Mouse (Mus musculus): Measurements from ENCODE around the gene Urm1. TPM values are rescaled to one million over a fixed set of nuclear protein-coding genes. Genes with fewer than 3 reads are reported as not detected.
A peak's percentile ranks its signal among the peaks of the same experiment; 100 is the strongest.
"Not testable (repeated sequence)": the region's sequence is repeated elsewhere in the genome, so short reads cannot be mapped to it uniquely, and the experiment has no call there.

Urm1 gene
- 23.8 and 26.4 TPM in 2 replicates for polyA plus RNA-seq (2015; fragmentation: Nextera tagmentation; extraction: Ambion mirVana)

- Histone ChIP-seq H3K9ac (peak within 1 kb of the TSS; percentile 65), H3K36me3 (peaks cover 10% of the 10 kb centered on the region), H3K27me3 (replicated peaks) (no peaks in the 10 kb centered on the region), H3K4me2 (replicated peaks) (peak within 1 kb of the TSS; percentile 87), H3K4me1 (replicated peaks) (peaks cover 6% of the 10 kb centered on the region), H3K27ac (peak within 1 kb of the TSS; percentile 94), H3K9me3 (no peaks in the 10 kb centered on the region), H3K4me3 (replicated peaks) (peak within 1 kb of the TSS; percentile 48)
- under 1% methylated on average over 35 of the region's 35 CpGs for WGBS
- ATAC-seq = peak; percentile 87
Measured at GRCm38 (mm10) chr2:29820025-29820817, at the start of gene Urm1. TSS of gene Urm1 (plus strand) at chr2:29820075.

- Histone ChIP-seq H3K36me3 (no peaks in the 10 kb centered on the region), H3K9me3 (no peaks in the 10 kb centered on the region), H3K9ac (no peak overlapping the region), H3K4me3 (replicated peaks) (no peak overlapping the region), H3K27me3 (replicated peaks) (no peaks in the 10 kb centered on the region), H3K4me2 (replicated peaks) (no peak overlapping the region), H3K4me1 (replicated peaks) (0 out of 2 replicates have a peak, but pooled peaks cover 9% of the 10 kb centered on the region), H3K27ac (no peak overlapping the region)
- ATAC-seq = no peak
Measured at GRCm38 (mm10) chr2:29770162-29770561, 49.7 kb upstream of the Urm1 start.

- Histone ChIP-seq H3K9ac (no peak overlapping the region), H3K9me3 (no peaks in the 10 kb centered on the region), H3K27me3 (replicated peaks) (no peaks in the 10 kb centered on the region), H3K4me2 (replicated peaks) (no peak overlapping the region), H3K4me3 (replicated peaks) (no peak overlapping the region), H3K4me1 (replicated peaks) (0 out of 2 replicates have a peak, but pooled peaks cover 5% of the 10 kb centered on the region), H3K36me3 (peaks cover 4% of the 10 kb centered on the region; the same call in 1 of the 2 replicates), H3K27ac (peak overlapping the region; percentile 72)
- ATAC-seq = peak; percentile 35
- 61% methylated on average over 8 of the region's 8 CpGs for WGBS
Measured at GRCm38 (mm10) chr2:29771611-29772461, 48.0 kb upstream of the Urm1 start.

GRCm38 (mm10) chr2:29773323-29773722, 46.6 kb upstream of the Urm1 start:
- Histone ChIP-seq H3K27me3 (replicated peaks) (no peaks in the 10 kb centered on the region), H3K36me3 (peaks cover 16% of the 10 kb centered on the region), H3K4me2 (replicated peaks) (no peak overlapping the region), H3K4me1 (replicated peaks) (0 out of 2 replicates have a peak, but pooled peaks cover 5% of the 10 kb centered on the region), H3K27ac (peak overlapping the region; percentile 59), H3K9me3 (no peaks in the 10 kb centered on the region), H3K4me3 (replicated peaks) (no peak overlapping the region), H3K9ac (no peak overlapping the region)
- 64% methylated on average over 4 of the region's 4 CpGs for WGBS
- peak; percentile 79 for ATAC-seq

GRCm38 (mm10) chr2:29781256-29781655, 38.6 kb upstream of the Urm1 start:
- H3K9me3 ChIP-seq; H3K27ac ChIP-seq; H3K4me2 ChIP-seq (replicated peaks); H3K4me1 ChIP-seq (replicated peaks); H3K27me3 ChIP-seq (replicated peaks); H3K9ac ChIP-seq; H3K4me3 ChIP-seq (replicated peaks); ATAC-seq: not testable (repeated sequence)
- peaks cover 72% of the 10 kb centered on the region for H3K36me3 ChIP-seq
- whole genome bisulfite sequencing = 93% methylated on average over 2 of the region's 2 CpGs

GRCm38 (mm10) chr2:29784290-29784689, 35.6 kb upstream of the Urm1 start:
- ATAC-seq = no peak
- peaks cover 47% of the 10 kb centered on the region for H3K36me3 ChIP-seq

GRCm38 (mm10) chr2:29787104-29787917, 32.6 kb upstream of the Urm1 start, which contains the start of gene Coq4:
TSS of gene Coq4 (plus strand) at chr2:29787493.
- peak within 1 kb of the TSS; percentile 86 for H3K4me2 ChIP-seq (replicated peaks)
- ATAC-seq = peak; percentile 89
- H3K4me3 ChIP-seq (replicated peaks) = peak within 1 kb of the TSS; percentile 84
- H3K9me3 ChIP-seq = no peaks in the 10 kb centered on the region
- H3K36me3 ChIP-seq = peaks cover 33% of the 10 kb centered on the region
- peak within 1 kb of the TSS; percentile 81 for H3K9ac ChIP-seq
- 2% methylated on average over 31 of the region's 31 CpGs for WGBS
- H3K27ac ChIP-seq = peak within 1 kb of the TSS; percentile 77
- no peaks in the 10 kb centered on the region for H3K27me3 ChIP-seq (replicated peaks)
- peaks cover 7% of the 10 kb centered on the region; the same call in 1 of the 2 replicates for H3K4me1 ChIP-seq (replicated peaks)

More at GRCm38 (mm10) chr2:29784290-29784689, 35.6 kb upstream of the Urm1 start:
- Histone ChIP-seq H3K4me1 (replicated peaks) (peaks cover 10% of the 10 kb centered on the region), H3K9me3 (no peaks in the 10 kb centered on the region), H3K27me3 (replicated peaks) (no peaks in the 10 kb centered on the region), H3K9ac (no peak overlapping the region; the same call in 1 of the 2 replicates), H3K4me2 (replicated peaks) (no peak overlapping the region), H3K4me3 (replicated peaks) (no peak overlapping the region), H3K27ac (no peak overlapping the region)
- WGBS = 67% methylated on average over 4 of the region's 4 CpGs

- Histone ChIP-seq H3K27me3 (replicated peaks) (no peaks in the 10 kb centered on the region), H3K4me3 (replicated peaks) (peak within 1 kb of the TSS; percentile 84), H3K9ac (peak within 1 kb of the TSS; percentile 81), H3K9me3 (no peaks in the 10 kb centered on the region), H3K27ac (peak within 1 kb of the TSS; percentile 77), H3K4me1 (replicated peaks) (peaks cover 7% of the 10 kb centered on the region; the same call in 1 of the 2 replicates), H3K36me3 (peaks cover 25% of the 10 kb centered on the region), H3K4me2 (replicated peaks) (peak within 1 kb of the TSS; percentile 86)
- under 1% methylated on average over 45 of the region's 45 CpGs for WGBS
- ATAC-seq = peak; percentile 92
Measured at GRCm38 (mm10) chr2:29787937-29788681, 31.8 kb upstream of the Urm1 start, which contains the start of gene Trub2. TSS of gene Trub2 (minus strand) at chr2:29788502.

- WGBS = 95% methylated on average over 2 of the region's 2 CpGs
- H3K4me1 ChIP-seq (replicated peaks) = no peaks in the 10 kb centered on the region; the same call in 1 of the 2 replicates
- ATAC-seq = peak; percentile 61
Measured at GRCm38 (mm10) chr2:29792772-29793487, 26.9 kb upstream of the Urm1 start.

GRCm38 (mm10) chr2:29802075-29802826, 17.6 kb upstream of the Urm1 start, which contains the start of gene Slc27a4:
TSS of gene Slc27a4 (plus strand) at chr2:29802634.
- Histone ChIP-seq H3K36me3 (peaks cover 21% of the 10 kb centered on the region), H3K27ac (peak within 1 kb of the TSS; percentile 86), H3K4me1 (replicated peaks) (peaks cover 11% of the 10 kb centered on the region), H3K9me3 (no peaks in the 10 kb centered on the region), H3K9ac (peak within 1 kb of the TSS; percentile 90), H3K4me2 (replicated peaks) (peak within 1 kb of the TSS; percentile 85), H3K27me3 (replicated peaks) (no peaks in the 10 kb centered on the region), H3K4me3 (replicated peaks) (peak within 1 kb of the TSS; percentile 90)
- WGBS = 5% methylated on average over 28 of the region's 28 CpGs
- ATAC-seq = peak; percentile 98

More at GRCm38 (mm10) chr2:29792772-29793487, 26.9 kb upstream of the Urm1 start:
- Histone ChIP-seq H3K9me3 (no peaks in the 10 kb centered on the region), H3K9ac (no peak overlapping the region), H3K4me2 (replicated peaks) (no peak overlapping the region), H3K27ac (peak overlapping the region; percentile 48; the same call in 1 of the 2 replicates), H3K4me3 (replicated peaks) (no peak overlapping the region), H3K36me3 (peaks cover 13% of the 10 kb centered on the region; the same call in 1 of the 2 replicates), H3K27me3 (replicated peaks) (no peaks in the 10 kb centered on the region)
